Mouse (Mus musculus) forebrain, embryonic 14.5 days (tissue): ENCODE results near the gene Nfatc2. TPM values are rescaled to one million over a fixed set of nuclear protein-coding genes. Genes with fewer than 3 reads are reported as not detected.

Source experiments
- ATAC-seq: fragments of 200-750 bp; cut with Nextera tagmentation; 2 replicates; pipeline ENCODE4 v1.8.0; 2017; ENCODE audit warnings: mild to moderate bottlenecking, moderate library complexity
- DNase-seq: peaks from one replicate; pipeline ENCODE4 v3.0.0-alpha.2; 2015; ENCODE audit warnings: low spot score
- H3K27ac ChIP-seq: fragments of 300-500 bp; sonication (generic); 2 replicates; pipeline ENCODE4 v1.5.1; 2014; ENCODE audit warnings: low read depth, mild to moderate bottlenecking, control low read depth, low read length, moderate library complexity
- H3K27me3 ChIP-seq: fragments of 300-500 bp; sonication (generic); replicated peaks from 2 replicates; pipeline ENCODE4 v1.6.1; 2014; ENCODE audit warnings: low read length, control low read depth, mixed read lengths; ENCODE audit not compliant: control insufficient read depth, insufficient read depth
- H3K36me3 ChIP-seq: fragments of 300-500 bp; sonication (generic); 2 replicates; pipeline ENCODE4 v1.6.1; 2014; ENCODE audit warnings: low read length, control low read depth; ENCODE audit not compliant: control insufficient read depth, insufficient read depth
- H3K4me1 ChIP-seq: fragments of 300-500 bp; sonication (generic); 2 replicates; pipeline ENCODE4 v1.6.1; 2014; ENCODE audit warnings: antibody characterized with exemption, low read length, control low read depth; ENCODE audit not compliant: control insufficient read depth, insufficient read depth
- H3K4me2 ChIP-seq: fragments of 300-500 bp; sonication (generic); 2 replicates; pipeline ENCODE4 v1.6.1; 2014; ENCODE audit warnings: mild to moderate bottlenecking, control low read depth, low read length
- H3K4me3 ChIP-seq: fragments of 300-500 bp; sonication (generic); 2 replicates; pipeline ENCODE4 v1.5.1; 2014; ENCODE audit warnings: low read depth, low read length, control low read depth
- H3K9ac ChIP-seq: fragments of 300-500 bp; sonication (generic); 2 replicates; pipeline ENCODE4 v1.6.1; 2014; ENCODE audit warnings: mild to moderate bottlenecking, low read length, control low read depth, moderate library complexity
- H3K9me3 ChIP-seq: fragments of 300-500 bp; sonication (generic); replicated peaks from 2 replicates; pipeline ENCODE4 v1.6.1; 2016; ENCODE audit warnings: low read length, control low read depth, mixed read lengths; ENCODE audit not compliant: control insufficient read depth
- WGBS: fragments of 180-500 bp; shearing (Covaris S2); extraction: QIAGEN DNeasy Blood & Tissue Kit; methylation state at CpG from one replicate; pipeline ENCODE4 v1.1.7; 2014; 5-methylcytosine and 5-hydroxymethylcytosine counted together
- polyA plus RNA-seq: library from polyadenylated mRNA; unstranded; fragments of >200 nt; fragmentation: Nextera tagmentation; extraction: Ambion mirVana; gene quantifications from 2 replicates; pipeline ENCODE4 v1.2.1, GENCODE M21; 2014

Nfatc2 gene
- polyA plus RNA-seq, 1 experiment from 2014 or later, result 1.2 TPM

DNA sequence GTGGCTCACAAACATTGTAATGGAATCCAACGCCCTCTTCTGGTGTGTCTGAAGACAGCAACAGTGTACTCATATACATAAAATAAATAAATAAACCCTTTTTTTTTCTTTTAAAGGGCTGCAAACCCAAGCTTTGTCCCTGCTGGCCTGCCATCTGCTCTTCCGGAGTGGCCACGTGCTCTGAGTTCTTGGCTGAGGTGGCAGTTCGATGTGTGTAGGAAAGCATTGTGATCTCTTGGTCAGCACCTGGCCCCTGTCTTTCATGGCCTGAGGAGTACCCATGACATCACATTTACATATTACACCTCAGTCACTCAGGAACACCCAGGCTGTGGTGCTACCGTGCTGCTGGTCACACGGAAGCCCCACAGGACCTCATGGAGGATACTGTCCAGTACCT is 31.1 kb upstream of the Nfatc2 start:
- Histone ChIP-seq H3K4me3 (no peak overlapping the region), H3K4me2 (no peak overlapping the region), H3K27me3 (no peaks in the 10 kb centered on the region), H3K9ac (no peak overlapping the region), H3K9me3 (no peaks in the 10 kb centered on the region), H3K4me1 (no peaks in the 10 kb centered on the region), H3K36me3 (peaks cover 33% of the 10 kb centered on the region), H3K27ac (no peak overlapping the region)
- ATAC-seq (no peak), DNase-seq (no peak)
- 83% methylated on average over 6 of the region's 6 CpGs for WGBS

GRCm38 (mm10) chr2:168628787-168629186 is 27.3 kb upstream of the Nfatc2 start:
- WGBS, result 30% methylated on average over 8 of the region's 8 CpGs
- Histone ChIP-seq H3K36me3 (peaks cover 11% of the 10 kb centered on the region), H3K4me2 (no peak overlapping the region), H3K27ac (no peak overlapping the region), H3K9ac (no peak overlapping the region), H3K9me3 (no peaks in the 10 kb centered on the region), H3K27me3 (no peaks in the 10 kb centered on the region), H3K4me1 (peaks cover 8% of the 10 kb centered on the region; the same call in 1 of the 2 replicates), H3K4me3 (no peak overlapping the region)
- DNase-seq (peak; percentile 84), ATAC-seq (peak; percentile 70)

DNA sequence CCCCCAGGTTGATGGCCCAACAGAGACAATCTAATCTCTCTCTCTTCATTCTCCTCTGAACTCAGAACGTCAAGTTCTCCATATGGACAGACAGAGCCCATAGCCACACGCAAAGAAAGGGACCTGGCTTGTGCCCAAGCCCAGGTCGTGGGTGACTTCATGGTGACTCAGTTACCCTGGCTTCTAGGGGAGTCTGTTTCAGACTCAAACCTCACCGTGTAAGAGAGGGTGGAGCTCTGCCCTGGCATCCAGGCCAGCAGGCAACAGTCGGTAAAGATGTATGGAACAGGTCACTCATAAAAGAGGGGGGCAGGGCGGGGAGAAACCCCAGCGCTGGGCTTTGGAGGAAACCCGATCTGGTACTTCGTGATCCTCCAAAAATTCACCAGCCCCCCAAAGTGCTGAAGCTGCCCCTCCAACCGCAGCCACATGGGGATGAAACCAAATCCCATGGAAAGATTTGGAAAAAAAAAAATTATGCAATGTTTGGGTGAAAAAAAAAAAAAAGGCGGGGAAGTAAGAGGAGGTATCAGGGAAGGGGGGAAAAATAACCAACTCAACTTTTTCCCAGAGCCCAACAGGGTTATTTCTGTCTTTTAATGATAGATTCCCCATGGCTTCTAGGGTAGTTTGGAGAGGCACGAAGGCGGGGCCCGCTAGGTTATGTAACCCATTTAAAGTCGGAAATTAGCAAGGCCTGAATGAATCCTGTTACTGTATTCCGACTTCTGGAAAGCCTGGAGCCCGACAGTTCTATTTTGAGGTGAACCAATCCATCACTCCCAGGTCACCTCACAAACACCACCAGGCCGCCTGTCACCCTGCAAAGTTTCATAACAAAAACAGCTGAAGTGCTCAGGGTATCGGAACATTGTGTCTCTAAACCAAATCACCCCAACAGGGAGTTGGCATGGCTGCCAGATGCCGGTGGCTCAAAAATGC is 26.6 kb upstream of the Nfatc2 start:
- ATAC-seq (peak; percentile 1; the same call in 1 of the 2 replicates), DNase-seq (no peak)
- WGBS, result 66% methylated on average over 20 of the region's 20 CpGs
- peaks cover 8% of the 10 kb centered on the region; the same call in 1 of the 2 replicates for H3K4me1 ChIP-seq
- H3K9me3 ChIP-seq, result no peaks in the 10 kb centered on the region
- peaks cover 6% of the 10 kb centered on the region; the same call in 1 of the 2 replicates for H3K36me3 ChIP-seq
- no peak overlapping the region for H3K4me3 ChIP-seq
- no peak overlapping the region for H3K4me2 ChIP-seq
- no peak overlapping the region; the same call in 1 of the 2 replicates for H3K9ac ChIP-seq
- no peaks in the 10 kb centered on the region for H3K27me3 ChIP-seq
- no peak overlapping the region for H3K27ac ChIP-seq

GRCm38 (mm10) chr2:168626385-168626784 is 24.9 kb upstream of the Nfatc2 start:
- H3K27ac ChIP-seq, result peak overlapping the region; percentile 70
- peak; percentile 78 for ATAC-seq
- H3K4me2 ChIP-seq, result no peak overlapping the region
- no peak overlapping the region for H3K9ac ChIP-seq
- peaks cover 8% of the 10 kb centered on the region; the same call in 1 of the 2 replicates for H3K4me1 ChIP-seq
- H3K36me3 ChIP-seq, result no peaks in the 10 kb centered on the region
- no peaks in the 10 kb centered on the region for H3K27me3 ChIP-seq
- peak; percentile 80 for DNase-seq
- H3K4me3 ChIP-seq, result no peak overlapping the region
- 24% methylated on average over 9 of the region's 9 CpGs for WGBS
- H3K9me3 ChIP-seq, result no peaks in the 10 kb centered on the region

DNA sequence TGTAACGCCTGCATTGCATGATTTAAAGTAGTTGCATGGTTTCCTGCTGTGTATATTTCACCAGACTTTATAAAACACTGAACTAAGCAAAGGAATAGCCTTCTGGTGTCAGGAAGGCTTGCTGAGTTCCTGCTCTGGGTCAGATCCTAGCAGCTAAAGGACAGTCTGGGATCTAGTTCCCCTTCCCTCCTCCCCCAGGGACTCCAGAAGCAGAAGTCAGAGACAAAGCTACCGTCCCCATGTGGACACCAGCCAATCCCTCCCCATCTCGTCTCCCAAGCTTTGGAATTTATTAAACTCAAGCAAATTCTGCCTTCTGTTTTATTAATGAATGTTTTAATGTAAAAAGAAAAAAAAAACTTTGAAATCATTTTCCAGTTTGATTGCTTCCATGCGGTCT is 23.6 kb upstream of the Nfatc2 start:
- H3K27ac ChIP-seq, result no peak overlapping the region
- no peaks in the 10 kb centered on the region for H3K27me3 ChIP-seq
- H3K36me3 ChIP-seq, result no peaks in the 10 kb centered on the region
- H3K9ac ChIP-seq, result no peak overlapping the region
- H3K4me1 ChIP-seq, result peaks cover 8% of the 10 kb centered on the region; the same call in 1 of the 2 replicates
- DNase-seq (no peak), ATAC-seq (no peak)
- H3K9me3 ChIP-seq, result no peaks in the 10 kb centered on the region
- no peak overlapping the region for H3K4me2 ChIP-seq
- 77% methylated on average over 4 of the region's 4 CpGs for WGBS
- H3K4me3 ChIP-seq, result no peak overlapping the region

DNA sequence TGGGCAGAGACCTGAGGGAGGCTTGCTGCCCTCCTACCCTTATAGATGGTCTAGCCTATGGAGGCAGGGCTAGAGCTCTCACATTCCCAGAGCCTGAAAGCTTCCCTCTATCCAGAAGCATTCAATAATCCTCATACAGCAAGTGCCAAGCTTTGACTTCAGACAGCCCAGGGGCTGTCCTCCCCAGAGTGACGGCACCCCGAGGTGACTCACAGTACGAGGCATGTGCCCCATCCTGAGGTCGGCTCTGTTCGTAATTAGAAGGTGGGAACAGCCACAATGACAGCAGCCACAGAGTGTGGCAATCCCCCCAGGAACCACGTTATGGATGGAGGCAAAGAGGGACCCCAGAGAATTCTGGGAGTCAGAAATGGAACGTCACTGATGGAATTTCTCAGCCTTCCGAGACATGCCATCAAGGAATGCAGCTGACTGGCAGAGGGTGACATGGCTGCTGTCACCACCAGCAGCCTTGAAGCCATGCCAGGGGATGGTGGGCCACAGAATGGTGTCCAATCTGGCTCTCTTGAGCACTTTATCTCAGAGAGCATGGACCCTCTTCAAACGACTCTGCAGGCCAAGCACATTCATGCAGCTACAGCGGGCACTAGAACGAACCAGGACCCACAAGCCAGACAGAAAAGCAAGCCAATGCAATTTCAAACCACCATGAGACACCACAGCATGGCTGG is 19.8 kb upstream of the Nfatc2 start:
- 75% methylated on average over 11 of the region's 11 CpGs for WGBS
- Histone ChIP-seq H3K4me1 (0 out of 2 replicates have a peak, but pooled peaks cover 3% of the 10 kb centered on the region), H3K27me3 (no peaks in the 10 kb centered on the region), H3K4me2 (no peak overlapping the region), H3K4me3 (no peak overlapping the region), H3K27ac (no peak overlapping the region), H3K9me3 (no peaks in the 10 kb centered on the region), H3K9ac (no peak overlapping the region), H3K36me3 (no peaks in the 10 kb centered on the region)
- DNase-seq (no peak), ATAC-seq (no peak)

DNA sequence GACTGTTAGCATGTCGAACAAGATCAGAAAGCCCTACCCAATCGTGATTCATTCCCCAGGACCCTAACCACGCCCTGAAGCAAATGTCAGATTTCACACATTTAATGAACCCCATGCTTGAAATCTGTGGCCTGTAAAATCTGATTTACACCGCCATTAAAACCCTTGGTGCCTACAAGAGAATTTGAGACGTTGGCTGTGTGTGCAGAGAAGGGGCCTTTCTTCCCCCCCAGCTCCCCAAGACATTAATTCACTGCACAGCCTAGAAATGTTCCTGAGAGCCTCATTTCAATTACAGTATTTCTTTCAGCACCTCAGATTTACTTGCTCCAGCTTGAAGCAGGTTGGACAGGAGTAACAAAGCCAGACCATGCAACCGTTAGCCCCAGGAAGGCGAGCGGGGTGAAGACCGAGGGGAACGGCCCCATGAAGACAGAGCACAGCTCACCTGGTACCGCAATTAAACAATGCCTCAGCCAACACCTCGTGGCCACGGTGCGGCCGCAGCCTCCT is 16.8 kb upstream of the Nfatc2 start:
- Histone ChIP-seq H3K4me2 (no peak overlapping the region), H3K36me3 (no peaks in the 10 kb centered on the region), H3K9me3 (no peaks in the 10 kb centered on the region), H3K4me1 (no peaks in the 10 kb centered on the region), H3K4me3 (no peak overlapping the region), H3K27ac (no peak overlapping the region), H3K9ac (no peak overlapping the region), H3K27me3 (no peaks in the 10 kb centered on the region)
- ATAC-seq (no peak), DNase-seq (no peak)
- WGBS, result 73% methylated on average over 15 of the region's 15 CpGs

- no peak overlapping the region for H3K4me2 ChIP-seq
- no peaks in the 10 kb centered on the region for H3K36me3 ChIP-seq
- no peaks in the 10 kb centered on the region for H3K27me3 ChIP-seq
- H3K9ac ChIP-seq, result no peak overlapping the region
- DNase-seq, result no peak
- H3K4me1 ChIP-seq, result no peaks in the 10 kb centered on the region
- H3K27ac ChIP-seq, result no peak overlapping the region
- no peaks in the 10 kb centered on the region for H3K9me3 ChIP-seq
- ATAC-seq, result no peak
- 83% methylated on average over 3 of the region's 3 CpGs for WGBS
- H3K4me3 ChIP-seq, result no peak overlapping the region
Measured at GRCm38 (mm10) chr2:168615160-168615559, 13.7 kb upstream of the Nfatc2 start.
